Mouse (Mus musculus) brain, embryonic 14.5 days (tissue): ENCODE results near the gene Map1b.

Experiments
- CTCF ChIP-seq: fragments of 200-500 bp; IDR thresholded peaks from 2 replicates; pipeline ENCODE4 v1.5.1; 2012; ENCODE audit warnings: inconsistent platforms, mild to moderate bottlenecking, moderate library complexity, borderline replicate concordance; ENCODE audit not compliant: insufficient read depth, insufficient read length; ENCODE audit errors: extremely low read depth
- POLR2A ChIP-seq: fragments of 200-500 bp; IDR thresholded peaks from 2 replicates; pipeline ENCODE4 v1.6.1; 2012; ENCODE audit warnings: mild to moderate bottlenecking, inconsistent platforms, borderline replicate concordance; ENCODE audit not compliant: poor library complexity, insufficient read depth, insufficient read length, severe bottlenecking; ENCODE audit errors: extremely low read depth

GRCm38 (mm10) chr13:99464551-99464950 is 51.8 kb downstream of the Map1b start:
- TF ChIP-seq CTCF (no peak), POLR2A (no peak)
